Mouse (Mus musculus) G1E (cell line): ENCODE results near the gene Prss40. TPM values are rescaled to one million over a fixed set of nuclear protein-coding genes. Genes with fewer than 3 reads are reported as not detected.

Experiments used
- ATAC-seq: 2 replicates; pipeline ENCODE4 v1.8.0; 2016; ENCODE audit warnings: mild to moderate bottlenecking; ENCODE audit not compliant: insufficient number of reproducible peaks, poor library complexity, low FRiP score, severe bottlenecking; ENCODE audit errors: extremely low read depth
- DNase-seq: peaks from one replicate; pipeline ENCODE4 v3.0.0; 2012; ENCODE audit warnings: low spot score
- H3K27me3 ChIP-seq: 2 replicates; pipeline ENCODE4 v1.6.1; 2012; ENCODE audit warnings: mild to moderate bottlenecking, low read length, inconsistent platforms; ENCODE audit not compliant: insufficient read depth
- H3K36me3 ChIP-seq: replicated peaks from 2 replicates; pipeline ENCODE3; 2012; ENCODE audit warnings: mild to moderate bottlenecking, inconsistent platforms
- H3K4me1 ChIP-seq: 2 replicates; pipeline ENCODE4 v1.6.1; 2012; ENCODE audit warnings: low read depth, low read length, inconsistent platforms, mixed read lengths; ENCODE audit not compliant: insufficient read depth
- H3K4me3 ChIP-seq: 2 replicates; pipeline ENCODE4 v1.5.1; 2012; ENCODE audit warnings: low read depth, mild to moderate bottlenecking, inconsistent platforms, low read length, moderate library complexity, mixed read lengths
- H3K9me3 ChIP-seq: replicated peaks from 2 replicates; pipeline ENCODE4 v1.6.1; 2012; ENCODE audit warnings: inconsistent platforms
- CTCF ChIP-seq: IDR thresholded peaks from 2 replicates; pipeline ENCODE4 v1.5.1; 2012; ENCODE audit warnings: low read depth, low read length, inconsistent platforms, mixed read lengths
- GATA1 ChIP-seq: IDR thresholded peaks from 2 replicates; pipeline ENCODE4 v1.6.1; 2012; ENCODE audit warnings: borderline replicate concordance, low read length, inconsistent platforms, mixed read lengths
- GATA2 ChIP-seq: IDR thresholded peaks from 2 replicates; pipeline ENCODE4 v1.6.1; 2012; ENCODE audit warnings: low read depth, low read length, inconsistent platforms, borderline replicate concordance
- POLR2AphosphoS5 ChIP-seq: IDR thresholded peaks from 2 replicates; pipeline ENCODE4 v1.6.1; 2012; ENCODE audit warnings: low read depth, low read length, inconsistent platforms; ENCODE audit not compliant: insufficient replicate concordance
- TAL1 ChIP-seq: conservative IDR thresholded peaks from 2 replicates; pipeline ENCODE4 v1.6.1; 2012; ENCODE audit warnings: low read depth, low read length, inconsistent platforms, mixed read lengths
- polyA plus RNA-seq: library from polyadenylated mRNA; stranded (reverse); fragments of >175 nt; gene quantifications from 2 replicates; pipeline ENCODE4 v1.2.3, GENCODE M21; 2012
- total RNA-seq, 2 experiments: library from RNA; stranded (forward) in 1 of 2; stranded (reverse) in 1 of 2; fragments of 200-1000 nt in 1 of 2; fragments of >200 nt in 1 of 2; fragmentation: Nextera tagmentation in 1 of 2; gene quantifications; 2 replicates each; pipeline ENCODE4 v1.2.3; 2014 to 2017

Gene Prss40
- total and polyA plus RNA-seq, 3 experiments = 0.33 TPM; not detected in 2

- no peak for DNase-seq
- Histone ChIP-seq H3K4me1 (peaks cover 25% of the 10 kb centered on the region), H3K9me3 (no peaks in the 10 kb centered on the region), H3K4me3 (no peak overlapping the region), H3K36me3 (no peaks in the 10 kb centered on the region), H3K27me3 (peaks cover 8% of the 10 kb centered on the region; the same call in 1 of the 2 replicates)
- peak; percentile 24; the same call in 1 of the 2 replicates for ATAC-seq
- TF ChIP-seq GATA1 (no peak), CTCF (no peak), GATA2 (no peak), TAL1 (no peak), POLR2AphosphoS5 (no peak)
Observed at GRCm38 (mm10) chr1:34510575-34510981, 50.2 kb downstream of the Prss40 start.

- Histone ChIP-seq H3K4me1 (peaks cover 18% of the 10 kb centered on the region), H3K36me3 (no peaks in the 10 kb centered on the region), H3K9me3 (no peaks in the 10 kb centered on the region), H3K27me3 (peaks cover 15% of the 10 kb centered on the region), H3K4me3 (no peak overlapping the region)
- DNase-seq = no peak
- no peak for TF ChIP-seq CTCF
- no peak for TF ChIP-seq GATA1
- TF ChIP-seq TAL1 = no peak
- no peak for TF ChIP-seq POLR2AphosphoS5
- no peak for TF ChIP-seq GATA2
- no peak for ATAC-seq
Observed at GRCm38 (mm10) chr1:34507986-34508385, 52.8 kb downstream of the Prss40 start.

GRCm38 (mm10) chr1:34505970-34506551 lies 54.7 kb downstream of the Prss40 start:
- no peaks in the 10 kb centered on the region for H3K36me3 ChIP-seq
- no peak for TF ChIP-seq GATA2
- no peak for TF ChIP-seq GATA1
- no peak for TF ChIP-seq CTCF
- no peak for TF ChIP-seq TAL1
- TF ChIP-seq POLR2AphosphoS5 = no peak
- peaks cover 30% of the 10 kb centered on the region for H3K27me3 ChIP-seq
- ATAC-seq = no peak
- peaks cover 16% of the 10 kb centered on the region for H3K4me1 ChIP-seq
- no peak for DNase-seq
- H3K9me3 ChIP-seq = no peaks in the 10 kb centered on the region
- no peak overlapping the region for H3K4me3 ChIP-seq

GRCm38 (mm10) chr1:34505307-34505706 lies 55.4 kb downstream of the Prss40 start:
- Histone ChIP-seq H3K36me3 (no peaks in the 10 kb centered on the region), H3K9me3 (no peaks in the 10 kb centered on the region), H3K4me3 (no peak overlapping the region), H3K27me3 (peaks cover 32% of the 10 kb centered on the region), H3K4me1 (peaks cover 8% of the 10 kb centered on the region)
- no peak for TF ChIP-seq GATA1
- TF ChIP-seq POLR2AphosphoS5 = no peak
- TF ChIP-seq TAL1 = no peak
- no peak for TF ChIP-seq GATA2
- TF ChIP-seq CTCF = no peak
- DNase-seq (no peak), ATAC-seq (no peak)

GRCm38 (mm10) chr1:34502991-34503390 lies 57.8 kb downstream of the Prss40 start:
- Histone ChIP-seq H3K36me3 (no peaks in the 10 kb centered on the region), H3K4me3 (no peak overlapping the region), H3K4me1 (peaks cover 13% of the 10 kb centered on the region), H3K9me3 (no peaks in the 10 kb centered on the region), H3K27me3 (peaks cover 54% of the 10 kb centered on the region)
- no peak for DNase-seq
- no peak for TF ChIP-seq GATA1
- TF ChIP-seq POLR2AphosphoS5 = no peak
- no peak for TF ChIP-seq GATA2
- ATAC-seq = no peak

Other genes with a start within 250 kb of the Prss40 start
- 97.1 and 135 TPM in 2 replicates for gene Ccdc115, start 121.3 kb downstream of the Prss40 start, total RNA-seq (2014; fragmentation: Nextera tagmentation)
- gene Ccdc115, start 121.3 kb downstream of the Prss40 start, total RNA-seq (2017) = 146 TPM in 2 replicates
- 60.5 and 74.6 TPM in 2 replicates for gene Ccdc115, start 121.3 kb downstream of the Prss40 start, polyA plus RNA-seq
- gene Imp4, start 121.1 kb downstream of the Prss40 start, total RNA-seq (2014; fragmentation: Nextera tagmentation) = 121 and 129 TPM in 2 replicates
- 35.5 and 36.5 TPM in 2 replicates for gene Imp4, start 121.1 kb downstream of the Prss40 start, total RNA-seq (2017)
- gene Imp4, start 121.1 kb downstream of the Prss40 start, polyA plus RNA-seq = 50.4 and 71.2 TPM in 2 replicates
- gene Ptpn18, start 101.2 kb downstream of the Prss40 start, total RNA-seq (2014; fragmentation: Nextera tagmentation) = 47.9 and 57.9 TPM in 2 replicates
- 104 and 190 TPM in 2 replicates for gene Ptpn18, start 101.2 kb downstream of the Prss40 start, total RNA-seq (2017)
- gene Ptpn18, start 101.2 kb downstream of the Prss40 start, polyA plus RNA-seq = 117 and 173 TPM in 2 replicates
- gene Prss39, start 62.5 kb downstream of the Prss40 start, total RNA-seq (2014; fragmentation: Nextera tagmentation) = not detected in 2 replicates
- gene Prss39, start 62.5 kb downstream of the Prss40 start, total RNA-seq (2017) = 0.22 TPM in 1 of 2 replicates, not detected in the other
- not detected in 2 replicates for gene Prss39, start 62.5 kb downstream of the Prss40 start, polyA plus RNA-seq
- not detected in 2 replicates for gene Cfc1, start 25.3 kb downstream of the Prss40 start, total RNA-seq (2014; fragmentation: Nextera tagmentation)
- gene Cfc1, start 25.3 kb downstream of the Prss40 start, total RNA-seq (2017) = 0.11 and 0.12 TPM in 2 replicates
- gene Cfc1, start 25.3 kb downstream of the Prss40 start, polyA plus RNA-seq = not detected in 2 replicates
- not detected in 2 replicates for gene Amer3, start 18.7 kb upstream of the Prss40 start, total RNA-seq (2014; fragmentation: Nextera tagmentation)
- gene Amer3, start 18.7 kb upstream of the Prss40 start, total RNA-seq (2017) = 0.05 and 0.06 TPM in 2 replicates
- gene Amer3, start 18.7 kb upstream of the Prss40 start, polyA plus RNA-seq = not detected in 2 replicates